Mouse (Mus musculus) layer of hippocampus, postnatal 25 days (tissue): ENCODE results near the gene Ermard. TPM values are rescaled to one million over a fixed set of nuclear protein-coding genes. Genes with fewer than 3 reads are reported as not detected.
"Not testable (repeated sequence)": the region's sequence is repeated elsewhere in the genome, so short reads cannot be mapped to it uniquely, and the experiment has no call there.

Experiments
- DNase-seq, 2 experiments: peaks; one replicate each; pipeline ENCODE4 v3.0.0; 2022; ENCODE audit warnings: mixed read lengths in 2 of 2, low spot score in 1 of 2; ENCODE audit errors: extremely low spot score in 1 of 2
- total RNA-seq, 2 experiments: library from RNA; stranded (reverse); gene quantifications; 2 replicates each; pipeline ENCODE4 v1.2.3; 2021

Gene Ermard
- total RNA-seq = 10 to 100 TPM; 44.9 to 72.4 TPM

DNA sequence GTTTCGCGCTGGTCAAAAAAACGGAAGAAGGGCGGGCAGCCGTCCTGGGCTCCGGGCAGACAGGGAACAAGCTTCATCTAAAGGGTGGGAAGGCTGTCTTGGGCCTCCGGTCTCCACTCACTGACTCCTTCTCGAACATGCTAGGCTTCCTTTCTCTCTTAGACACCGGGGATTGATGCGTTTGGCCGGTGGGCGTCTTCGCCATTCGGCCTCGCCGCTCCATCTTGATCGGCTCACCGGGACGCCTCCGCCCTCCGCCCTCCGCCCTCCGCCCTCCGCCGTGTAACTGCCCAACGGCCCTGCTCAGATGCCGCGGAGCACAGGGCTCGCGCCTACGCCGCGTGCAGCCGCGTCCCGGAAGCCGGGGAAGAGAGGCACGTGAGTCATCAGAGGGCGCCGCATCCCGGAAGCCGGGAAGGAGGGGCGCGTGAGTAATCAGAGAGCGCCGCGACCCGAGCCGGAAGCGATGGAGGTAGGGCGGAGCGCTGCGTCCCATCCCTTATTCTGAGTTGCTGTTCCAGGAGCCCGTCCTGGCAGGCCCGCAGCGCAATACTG lies at the start of gene Ermard, which contains the start of the genes Tcte3 and Gm3448:
Gene Ermard, plus strand, starts transcription at position 34 of the 555 bp plus-strand sequence.
Gene Tcte3, minus strand, starts transcription at position 314 of the 555 bp plus-strand sequence.
Gene Gm3448, minus strand, starts transcription at position 363 of the 555 bp plus-strand sequence.
- peak; percentile 3 to 44 for DNase-seq

DNA sequence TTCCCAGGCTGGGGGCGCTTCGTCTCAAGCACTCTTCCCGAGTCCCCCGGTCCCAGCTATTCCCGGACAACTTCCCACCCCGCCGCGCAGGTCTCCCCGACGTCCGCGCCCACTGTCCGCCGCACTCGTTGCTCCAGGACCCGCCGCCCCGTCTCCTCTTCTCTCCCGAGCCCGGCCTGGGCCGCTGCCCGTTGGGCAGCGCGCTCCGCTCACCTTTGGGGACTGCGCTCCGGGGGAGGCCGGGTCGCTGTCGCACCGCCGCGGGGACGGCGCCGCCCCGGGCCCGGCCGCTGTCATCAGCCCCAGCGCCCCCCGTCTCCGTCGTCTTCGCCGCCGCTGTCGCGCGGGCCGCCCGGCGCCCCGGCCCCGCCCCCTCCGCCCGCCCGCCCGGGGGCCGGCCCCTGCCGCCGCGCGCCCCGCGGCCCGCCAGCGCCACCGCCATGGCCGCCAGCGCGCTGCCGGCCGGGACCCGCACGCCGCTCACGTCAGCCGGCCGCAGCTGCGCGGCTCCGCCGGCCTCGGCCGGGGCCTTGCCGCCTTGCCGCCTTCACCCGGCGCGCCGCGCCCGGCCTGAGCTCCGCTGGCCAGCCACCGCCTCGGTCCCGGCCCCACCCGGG lies 48.4 kb upstream of the Ermard start:
- not testable (repeated sequence) for DNase-seq

DNA sequence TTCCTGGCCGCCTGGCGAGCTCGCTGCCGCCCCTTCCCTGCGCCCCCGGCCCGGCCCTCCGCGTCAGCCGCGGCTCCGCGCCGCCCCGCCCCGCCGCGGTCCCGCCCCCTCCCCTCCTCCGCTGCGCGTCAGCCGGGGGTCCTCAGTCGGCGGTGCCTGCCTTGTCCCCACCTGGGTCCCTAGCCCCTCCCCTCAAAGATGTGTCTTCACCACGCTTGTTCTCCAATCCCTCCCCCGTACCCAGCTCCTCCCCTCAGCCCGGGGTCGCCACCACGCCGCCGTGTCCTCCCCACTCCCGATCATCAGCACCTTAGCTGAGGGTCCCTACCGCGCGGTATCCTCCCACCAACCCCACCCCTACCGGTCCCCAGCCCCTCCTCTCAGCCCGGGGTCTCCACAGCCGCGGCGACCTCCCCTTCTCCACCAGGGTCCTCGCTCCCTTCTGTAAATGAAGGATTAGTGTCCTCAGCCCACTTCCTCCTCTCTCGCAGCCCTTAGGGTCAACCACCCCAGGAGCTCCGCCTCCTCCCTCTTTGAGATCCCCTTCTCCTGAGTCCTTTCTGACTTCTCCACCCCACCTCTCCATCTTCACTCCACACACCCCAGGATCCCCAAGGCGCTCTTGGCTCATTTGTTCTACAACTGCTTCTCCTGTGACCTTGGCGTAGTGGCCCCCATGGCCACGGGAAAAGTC lies 47.7 kb upstream of the Ermard start:
- not testable (repeated sequence) for DNase-seq

DNA sequence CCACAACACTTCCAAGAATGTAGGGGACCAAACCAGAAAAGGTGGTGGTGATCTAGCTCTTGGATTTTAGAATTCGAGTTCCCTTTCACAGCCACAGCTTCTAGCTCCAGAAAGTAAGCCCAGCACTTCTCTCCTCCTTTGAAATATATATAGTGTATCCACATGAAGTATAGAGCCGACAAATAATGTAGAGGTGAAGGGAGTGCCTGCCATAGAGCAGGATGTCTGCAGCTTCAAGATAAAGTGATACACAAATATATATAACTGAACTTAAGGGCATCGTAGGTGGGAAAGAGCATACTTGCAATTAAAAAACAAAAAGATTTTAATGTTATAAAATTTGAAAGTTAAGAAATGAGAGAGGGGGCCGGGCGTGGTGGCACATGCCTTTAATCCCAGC lies 46.9 kb upstream of the Ermard start:
- not testable (repeated sequence) for DNase-seq

DNA sequence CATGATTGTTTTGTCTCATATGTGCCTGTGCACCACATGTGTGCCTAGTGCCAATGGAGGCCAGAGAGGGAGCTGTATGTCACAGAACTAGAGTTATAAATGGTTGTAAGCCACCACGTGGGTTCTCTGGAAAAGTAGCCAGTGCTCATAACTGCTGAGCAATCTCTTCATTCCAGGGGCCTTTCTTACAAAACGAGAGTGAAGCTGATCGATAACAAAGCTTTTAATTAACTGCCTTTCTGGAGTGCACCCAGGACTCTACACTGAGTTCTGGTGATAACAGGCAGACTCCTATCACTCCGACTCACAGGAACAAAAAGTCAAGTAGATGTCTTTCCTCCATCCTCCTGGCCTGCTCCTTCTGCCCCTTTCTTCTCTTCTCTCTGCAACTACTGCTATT lies 41.0 kb upstream of the Ermard start:
- not testable (repeated sequence) for DNase-seq

DNA sequence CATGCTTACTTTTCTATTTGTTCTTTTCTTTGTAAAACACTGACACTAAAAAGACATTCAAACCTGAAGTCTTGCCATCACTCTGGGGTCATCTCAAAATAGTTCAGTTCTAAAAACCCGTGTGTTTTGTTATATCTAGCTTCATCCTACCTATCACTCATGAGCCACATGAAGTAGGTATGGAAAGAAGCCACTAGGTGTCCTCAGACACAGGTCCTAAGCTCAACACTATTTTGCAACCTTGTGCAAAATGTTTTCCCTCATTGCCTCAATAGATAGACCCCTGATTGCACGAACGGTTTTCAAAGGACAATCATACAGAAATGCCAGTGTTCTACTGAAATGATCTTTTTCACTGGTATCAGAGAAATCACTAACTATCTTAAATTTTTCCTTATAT lies 31.9 kb upstream of the Ermard start:
- DNase-seq = not testable (repeated sequence)

DNA sequence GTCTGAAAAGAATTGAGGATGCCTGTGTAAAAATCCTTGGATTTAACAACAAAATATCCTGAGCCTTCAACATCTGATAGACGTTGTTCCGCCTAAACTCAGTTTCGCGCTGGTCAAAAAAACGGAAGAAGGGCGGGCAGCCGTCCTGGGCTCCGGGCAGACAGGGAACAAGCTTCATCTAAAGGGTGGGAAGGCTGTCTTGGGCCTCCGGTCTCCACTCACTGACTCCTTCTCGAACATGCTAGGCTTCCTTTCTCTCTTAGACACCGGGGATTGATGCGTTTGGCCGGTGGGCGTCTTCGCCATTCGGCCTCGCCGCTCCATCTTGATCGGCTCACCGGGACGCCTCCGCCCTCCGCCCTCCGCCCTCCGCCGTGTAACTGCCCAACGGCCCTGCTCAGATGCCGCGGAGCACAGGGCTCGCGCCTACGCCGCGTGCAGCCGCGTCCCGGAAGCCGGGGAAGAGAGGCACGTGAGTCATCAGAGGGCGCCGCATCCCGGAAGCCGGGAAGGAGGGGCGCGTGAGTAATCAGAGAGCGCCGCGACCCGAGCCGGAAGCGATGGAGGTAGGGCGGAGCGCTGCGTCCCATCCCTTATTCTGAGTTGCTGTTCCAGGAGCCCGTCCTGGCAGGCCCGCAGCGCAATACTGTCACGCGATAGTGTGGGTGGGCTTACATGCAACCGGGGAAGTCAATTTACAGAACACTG lies 31.1 kb upstream of the Ermard start, which contains the start of gene Gm3435:
Gene Gm3435, plus strand, starts transcription at position 471 of the 708 bp plus-strand sequence.
- not testable (repeated sequence) for DNase-seq

DNA sequence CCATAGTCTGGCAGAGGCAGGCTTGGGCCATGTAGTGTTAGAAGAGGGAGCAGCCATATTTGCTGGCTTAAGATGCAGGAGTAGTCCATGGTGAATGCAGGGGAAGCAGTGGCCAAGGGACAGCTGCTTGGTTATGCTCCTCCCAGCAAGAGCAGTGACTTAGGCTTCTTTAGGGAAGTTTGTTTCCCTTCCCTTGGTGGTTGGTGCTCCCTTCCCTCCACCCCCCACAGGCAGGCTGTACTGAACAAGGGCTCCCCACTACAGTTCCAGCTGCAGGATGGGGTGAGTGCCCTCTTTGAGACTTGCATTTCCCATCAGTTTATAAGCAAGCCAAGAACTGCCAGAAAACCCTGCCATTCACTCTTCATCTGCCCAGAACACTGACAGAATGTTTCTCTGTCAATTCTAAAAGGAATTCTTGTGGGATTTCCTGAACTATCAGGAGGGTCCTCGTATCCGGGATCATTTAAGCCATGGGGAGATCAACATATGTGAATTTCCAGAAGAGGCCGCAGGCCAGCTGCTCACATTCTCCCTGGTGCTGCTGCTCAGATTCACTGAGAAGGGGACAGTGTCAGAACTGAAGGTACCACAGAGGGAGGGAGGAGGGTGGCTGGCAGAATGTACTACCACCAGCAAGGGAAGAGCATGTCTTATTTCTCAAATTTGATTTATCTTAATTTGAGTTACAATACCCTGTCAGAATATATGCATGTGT lies 19.3 kb upstream of the Ermard start:
- peak; percentile 2 to 10 for DNase-seq

DNA sequence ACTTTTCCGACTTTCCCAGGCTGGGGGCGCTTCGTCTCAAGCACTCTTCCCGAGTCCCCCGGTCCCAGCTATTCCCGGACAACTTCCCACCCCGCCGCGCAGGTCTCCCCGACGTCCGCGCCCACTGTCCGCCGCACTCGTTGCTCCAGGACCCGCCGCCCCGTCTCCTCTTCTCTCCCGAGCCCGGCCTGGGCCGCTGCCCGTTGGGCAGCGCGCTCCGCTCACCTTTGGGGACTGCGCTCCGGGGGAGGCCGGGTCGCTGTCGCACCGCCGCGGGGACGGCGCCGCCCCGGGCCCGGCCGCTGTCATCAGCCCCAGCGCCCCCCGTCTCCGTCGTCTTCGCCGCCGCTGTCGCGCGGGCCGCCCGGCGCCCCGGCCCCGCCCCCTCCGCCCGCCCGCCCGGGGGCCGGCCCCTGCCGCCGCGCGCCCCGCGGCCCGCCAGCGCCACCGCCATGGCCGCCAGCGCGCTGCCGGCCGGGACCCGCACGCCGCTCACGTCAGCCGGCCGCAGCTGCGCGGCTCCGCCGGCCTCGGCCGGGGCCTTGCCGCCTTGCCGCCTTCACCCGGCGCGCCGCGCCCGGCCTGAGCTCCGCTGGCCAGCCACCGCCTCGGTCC lies 17.0 kb upstream of the Ermard start:
- not testable (repeated sequence) for DNase-seq

DNA sequence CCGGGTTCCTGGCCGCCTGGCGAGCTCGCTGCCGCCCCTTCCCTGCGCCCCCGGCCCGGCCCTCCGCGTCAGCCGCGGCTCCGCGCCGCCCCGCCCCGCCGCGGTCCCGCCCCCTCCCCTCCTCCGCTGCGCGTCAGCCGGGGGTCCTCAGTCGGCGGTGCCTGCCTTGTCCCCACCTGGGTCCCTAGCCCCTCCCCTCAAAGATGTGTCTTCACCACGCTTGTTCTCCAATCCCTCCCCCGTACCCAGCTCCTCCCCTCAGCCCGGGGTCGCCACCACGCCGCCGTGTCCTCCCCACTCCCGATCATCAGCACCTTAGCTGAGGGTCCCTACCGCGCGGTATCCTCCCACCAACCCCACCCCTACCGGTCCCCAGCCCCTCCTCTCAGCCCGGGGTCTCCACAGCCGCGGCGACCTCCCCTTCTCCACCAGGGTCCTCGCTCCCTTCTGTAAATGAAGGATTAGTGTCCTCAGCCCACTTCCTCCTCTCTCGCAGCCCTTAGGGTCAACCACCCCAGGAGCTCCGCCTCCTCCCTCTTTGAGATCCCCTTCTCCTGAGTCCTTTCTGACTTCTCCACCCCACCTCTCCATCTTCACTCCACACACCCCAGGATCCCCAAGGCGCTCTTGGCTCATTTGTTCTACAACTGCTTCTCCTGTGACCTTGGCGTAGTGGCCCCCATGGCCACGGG lies 16.4 kb upstream of the Ermard start:
- not testable (repeated sequence) for DNase-seq

DNA sequence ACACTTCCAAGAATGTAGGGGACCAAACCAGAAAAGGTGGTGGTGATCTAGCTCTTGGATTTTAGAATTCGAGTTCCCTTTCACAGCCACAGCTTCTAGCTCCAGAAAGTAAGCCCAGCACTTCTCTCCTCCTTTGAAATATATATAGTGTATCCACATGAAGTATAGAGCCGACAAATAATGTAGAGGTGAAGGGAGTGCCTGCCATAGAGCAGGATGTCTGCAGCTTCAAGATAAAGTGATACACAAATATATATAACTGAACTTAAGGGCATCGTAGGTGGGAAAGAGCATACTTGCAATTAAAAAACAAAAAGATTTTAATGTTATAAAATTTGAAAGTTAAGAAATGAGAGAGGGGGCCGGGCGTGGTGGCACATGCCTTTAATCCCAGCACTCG lies 15.5 kb upstream of the Ermard start:
- DNase-seq = not testable (repeated sequence)

DNA sequence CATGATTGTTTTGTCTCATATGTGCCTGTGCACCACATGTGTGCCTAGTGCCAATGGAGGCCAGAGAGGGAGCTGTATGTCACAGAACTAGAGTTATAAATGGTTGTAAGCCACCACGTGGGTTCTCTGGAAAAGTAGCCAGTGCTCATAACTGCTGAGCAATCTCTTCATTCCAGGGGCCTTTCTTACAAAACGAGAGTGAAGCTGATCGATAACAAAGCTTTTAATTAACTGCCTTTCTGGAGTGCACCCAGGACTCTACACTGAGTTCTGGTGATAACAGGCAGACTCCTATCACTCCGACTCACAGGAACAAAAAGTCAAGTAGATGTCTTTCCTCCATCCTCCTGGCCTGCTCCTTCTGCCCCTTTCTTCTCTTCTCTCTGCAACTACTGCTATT lies 9.6 kb upstream of the Ermard start:
- DNase-seq = not testable (repeated sequence)

DNA sequence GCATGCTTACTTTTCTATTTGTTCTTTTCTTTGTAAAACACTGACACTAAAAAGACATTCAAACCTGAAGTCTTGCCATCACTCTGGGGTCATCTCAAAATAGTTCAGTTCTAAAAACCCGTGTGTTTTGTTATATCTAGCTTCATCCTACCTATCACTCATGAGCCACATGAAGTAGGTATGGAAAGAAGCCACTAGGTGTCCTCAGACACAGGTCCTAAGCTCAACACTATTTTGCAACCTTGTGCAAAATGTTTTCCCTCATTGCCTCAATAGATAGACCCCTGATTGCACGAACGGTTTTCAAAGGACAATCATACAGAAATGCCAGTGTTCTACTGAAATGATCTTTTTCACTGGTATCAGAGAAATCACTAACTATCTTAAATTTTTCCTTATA lies 553 bp upstream of the Ermard start:
- not testable (repeated sequence) for DNase-seq

DNA sequence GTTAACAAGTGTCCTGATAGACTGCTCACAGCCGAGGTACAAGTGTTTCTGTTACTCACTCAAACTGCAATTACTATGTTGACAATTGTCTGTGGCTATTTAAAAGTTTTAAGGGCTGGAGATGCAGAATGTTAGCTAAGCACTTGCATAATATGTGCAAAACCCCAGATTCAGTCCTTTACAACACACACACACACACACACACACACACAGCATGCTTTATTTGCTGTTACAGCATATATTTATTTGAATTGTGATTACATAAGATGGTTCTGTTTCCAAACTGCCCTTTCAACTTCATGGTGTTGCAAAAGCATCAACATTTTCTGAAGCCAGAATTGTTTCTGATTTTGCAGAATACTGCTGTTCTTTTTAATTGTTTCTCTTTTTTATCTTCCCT lies 9.3 kb downstream of the Ermard start:
- DNase-seq = not testable (repeated sequence)

DNA sequence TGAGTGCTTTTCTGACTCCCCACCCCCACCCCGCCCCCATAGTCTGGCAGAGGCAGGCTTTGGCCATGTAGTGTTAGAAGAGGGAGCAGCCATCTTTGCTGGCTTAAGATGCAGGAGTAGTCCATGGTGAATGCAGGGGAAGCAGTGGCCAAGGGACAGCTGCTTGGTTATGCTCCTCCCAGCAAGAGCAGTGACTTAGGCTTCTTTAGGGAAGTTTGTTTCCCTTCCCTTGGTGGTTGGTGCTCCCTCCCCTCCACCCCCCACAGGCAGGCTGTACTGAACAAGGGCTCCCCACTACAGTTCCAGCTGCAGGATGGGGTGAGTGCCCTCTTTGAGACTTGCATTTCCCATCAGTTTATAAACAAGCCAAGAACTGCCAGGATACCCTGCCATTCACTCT lies 11.8 kb downstream of the Ermard start:
- not testable (repeated sequence) for DNase-seq

DNA sequence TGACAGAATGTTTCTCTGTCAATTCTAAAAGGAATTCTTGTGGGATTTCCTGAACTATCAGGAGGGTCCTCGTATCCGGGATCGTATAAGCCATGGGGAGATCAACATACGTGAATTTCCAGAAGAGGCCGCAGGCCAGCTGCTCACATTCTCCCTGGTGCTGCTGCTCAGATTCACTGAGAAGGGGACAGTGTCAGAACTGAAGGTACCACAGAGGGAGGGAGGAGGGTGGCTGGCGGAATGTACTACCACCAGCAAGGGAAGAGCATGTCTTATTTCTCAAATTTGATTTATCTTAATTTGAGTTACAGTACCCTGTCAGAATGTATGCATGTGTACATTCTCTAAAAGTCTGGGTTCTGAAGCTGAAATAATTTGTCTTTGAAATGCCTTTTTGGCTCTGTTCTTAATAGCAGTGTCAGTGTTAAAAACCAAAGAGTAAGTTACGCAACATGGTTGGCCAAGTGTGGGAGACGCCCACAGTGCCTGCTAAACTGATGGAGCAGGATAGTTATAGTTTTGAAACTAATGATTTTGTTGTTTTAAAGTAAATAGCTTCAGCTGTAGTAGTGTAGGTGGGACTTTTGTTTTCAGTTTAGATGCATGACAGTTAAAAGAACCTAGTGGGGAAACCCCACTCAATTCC lies 12.3 kb downstream of the Ermard start:
- not testable (repeated sequence) for DNase-seq

DNA sequence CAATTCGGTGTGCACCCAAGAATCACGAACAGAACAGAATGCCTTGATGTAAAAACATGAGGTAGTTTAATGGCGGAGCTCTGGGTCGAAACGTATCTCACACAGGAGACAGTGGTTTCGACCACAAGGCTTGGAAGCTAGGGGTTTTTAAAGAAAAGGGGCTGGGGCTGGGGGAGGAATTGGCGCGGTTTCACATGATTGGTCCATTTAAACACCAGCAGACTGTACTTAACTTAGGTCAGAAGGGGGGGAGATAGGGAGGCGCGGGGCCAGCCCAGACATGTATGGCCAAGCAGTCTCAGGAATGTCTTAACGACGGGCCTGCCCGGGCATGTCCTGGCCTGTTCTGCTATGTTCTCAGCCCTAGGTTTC lies 12.8 kb downstream of the Ermard start:
- DNase-seq = peak in 1 of 2 experiments; percentile 2

DNA sequence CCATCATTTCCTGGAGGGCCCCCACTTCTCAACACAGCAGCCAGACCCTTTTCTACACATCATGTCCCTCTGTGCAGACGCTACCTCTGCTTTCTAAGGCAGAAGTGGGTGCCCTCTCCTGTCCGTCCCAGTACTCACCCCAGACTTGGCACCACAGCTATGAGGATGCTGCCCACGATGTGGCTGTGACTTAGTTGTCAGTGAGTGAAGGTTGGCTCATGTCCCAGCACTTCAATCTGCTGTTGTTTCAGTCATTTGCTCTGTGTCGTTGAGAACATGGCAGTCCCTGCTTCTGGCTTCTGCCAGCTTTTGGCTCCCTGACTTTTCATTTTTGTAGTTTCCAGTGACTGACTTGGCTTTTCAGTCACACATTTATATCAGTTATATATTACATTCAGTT lies 14.9 kb downstream of the Ermard start:
- peak; percentile 42 to 61 for DNase-seq

DNA sequence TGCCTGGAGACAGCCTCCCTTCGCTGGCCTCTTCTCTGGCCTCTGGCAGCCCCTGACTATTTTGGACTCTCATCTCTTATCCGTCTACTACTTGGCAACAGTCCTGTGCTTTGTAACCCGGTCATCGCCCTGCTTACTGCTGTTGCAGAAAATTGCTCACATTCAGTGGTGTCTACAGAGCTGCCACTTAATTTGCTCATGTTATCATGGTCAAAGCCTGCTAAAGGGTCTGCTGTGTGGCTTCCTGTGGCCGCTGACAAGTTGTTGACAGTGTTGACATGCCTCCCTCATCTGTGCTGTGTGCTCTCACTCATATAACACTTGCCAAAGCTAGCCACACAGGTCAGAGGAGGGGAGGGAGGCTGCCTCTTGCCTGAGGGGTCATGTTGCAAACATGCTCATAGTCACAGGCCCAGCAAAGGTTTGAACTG lies 17.2 kb downstream of the Ermard start:
- no peak for DNase-seq
